Mouse (Mus musculus) intestine, postnatal 0 days (tissue): ENCODE results near the gene Stk4. TPM values are rescaled to one million over a fixed set of nuclear protein-coding genes. Genes with fewer than 3 reads are reported as not detected.

ENCODE experiments used
- ATAC-seq: fragments of 200-750 bp; cut with Nextera tagmentation; 2 replicates; pipeline ENCODE4 v1.8.0; 2017; ENCODE audit warnings: mild to moderate bottlenecking, moderate TSS enrichment, moderate library complexity
- H3K27ac ChIP-seq: fragments of 300-500 bp; sonication (generic); 2 replicates; pipeline ENCODE4 v1.5.1; 2014; ENCODE audit warnings: mild to moderate bottlenecking, low read depth, low read length, moderate library complexity
- H3K27me3 ChIP-seq: fragments of 300-500 bp; sonication (generic); replicated peaks from 2 replicates; pipeline ENCODE4 v1.6.1; 2014; ENCODE audit warnings: low read length, mixed read lengths; ENCODE audit not compliant: control insufficient read depth, insufficient read depth
- H3K36me3 ChIP-seq: fragments of 300-500 bp; sonication (generic); 2 replicates; pipeline ENCODE4 v1.6.1; 2014; ENCODE audit warnings: mild to moderate bottlenecking, moderate library complexity; ENCODE audit not compliant: control insufficient read depth, insufficient read depth
- H3K4me1 ChIP-seq: fragments of 300-500 bp; sonication (generic); replicated peaks from 2 replicates; pipeline ENCODE4 v1.6.1; 2014; ENCODE audit warnings: antibody characterized with exemption, low read length, mixed read lengths; ENCODE audit not compliant: control insufficient read depth, insufficient read depth
- H3K4me2 ChIP-seq: fragments of 300-500 bp; sonication (generic); replicated peaks from 2 replicates; pipeline ENCODE4 v1.6.1; 2014; ENCODE audit warnings: low read depth, mild to moderate bottlenecking, moderate library complexity
- H3K4me3 ChIP-seq: fragments of 300-500 bp; sonication (generic); 2 replicates; pipeline ENCODE4 v1.5.1; 2014; ENCODE audit warnings: low read depth, low read length
- H3K9ac ChIP-seq: fragments of 300-500 bp; sonication (generic); 2 replicates; pipeline ENCODE4 v1.6.1; 2014; ENCODE audit warnings: mild to moderate bottlenecking, low read depth, low read length
- H3K9me3 ChIP-seq: fragments of 300-500 bp; sonication (generic); 2 replicates; pipeline ENCODE4 v1.6.1; 2016; ENCODE audit warnings: mixed run types; ENCODE audit not compliant: control insufficient read depth
- CTCF ChIP-seq: sonication (generic); IDR thresholded peaks from 2 replicates; pipeline ENCODE4 v1.5.1; 2016; ENCODE audit warnings: low read depth, mild to moderate bottlenecking, control low read depth, antibody characterized with exemption, moderate library complexity
- WGBS: fragments of 180-500 bp; shearing (Covaris S2); extraction: QIAGEN DNeasy Blood & Tissue Kit; methylation state at CpG from one replicate; pipeline ENCODE4 v1.1.7; 2014; 5-methylcytosine and 5-hydroxymethylcytosine counted together
- polyA plus RNA-seq: library from polyadenylated mRNA; unstranded; fragments of >200 nt; fragmentation: Nextera tagmentation; extraction: Ambion mirVana; gene quantifications from 2 replicates; pipeline ENCODE4 v1.2.1, GENCODE M21; 2015

The Stk4 gene
- polyA plus RNA-seq, 1 experiment from 2014 or later: 12.2 TPM

DNA sequence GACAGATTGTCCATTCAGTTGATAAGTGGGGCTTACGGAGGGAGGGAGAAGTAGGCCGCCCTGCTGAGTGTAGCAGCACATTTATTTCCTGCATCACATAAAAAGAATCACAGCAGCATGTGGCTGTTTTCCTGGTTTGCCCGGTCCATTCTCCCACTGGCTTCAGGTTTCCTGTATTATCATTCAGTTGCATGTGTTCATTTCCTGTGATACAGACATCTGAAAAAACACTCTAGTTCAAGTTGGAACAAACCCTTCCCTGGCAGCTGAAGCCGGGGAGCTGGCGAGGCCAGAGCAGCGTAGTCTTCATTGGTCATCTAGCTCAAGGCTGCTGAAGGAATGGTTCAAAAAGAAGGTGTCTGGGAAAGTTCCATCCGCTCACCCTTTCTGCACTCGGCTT is 41.4 kb downstream of the Stk4 start:
- 87% methylated on average over 8 of the region's 8 CpGs for WGBS
- TF ChIP-seq CTCF: no peak
- H3K27ac ChIP-seq: no peak overlapping the region
- no peak overlapping the region for H3K4me3 ChIP-seq
- H3K9ac ChIP-seq: no peak overlapping the region
- no peak overlapping the region for H3K4me2 ChIP-seq
- H3K9me3 ChIP-seq: no peaks in the 10 kb centered on the region
- peaks cover 28% of the 10 kb centered on the region for H3K36me3 ChIP-seq
- no peaks in the 10 kb centered on the region for H3K27me3 ChIP-seq
- H3K4me1 ChIP-seq: no peaks in the 10 kb centered on the region
- no peak for ATAC-seq

DNA sequence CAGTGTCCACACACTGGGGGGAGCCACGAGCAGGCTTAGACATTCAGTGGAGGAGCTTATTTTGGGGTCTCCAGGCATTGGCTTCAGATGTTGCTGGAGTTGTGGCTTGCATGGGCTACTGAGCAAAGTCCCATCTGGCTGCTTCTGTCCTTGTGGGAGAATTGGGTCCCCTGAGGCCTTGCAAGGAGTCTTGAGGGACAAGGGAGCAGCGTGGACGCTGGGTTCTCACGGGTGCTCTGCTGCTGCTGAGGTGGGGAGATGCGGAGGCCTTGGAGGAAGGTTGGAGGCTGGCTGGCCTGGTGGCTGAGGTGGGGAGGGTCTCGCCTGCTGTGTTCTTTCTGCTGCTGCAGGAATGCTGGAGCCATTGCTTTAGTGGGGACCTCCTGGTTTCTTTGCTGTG is 43.9 kb downstream of the Stk4 start:
- no peaks in the 10 kb centered on the region for H3K4me1 ChIP-seq
- no peaks in the 10 kb centered on the region for H3K27me3 ChIP-seq
- no peak for TF ChIP-seq CTCF
- ATAC-seq: no peak
- no peaks in the 10 kb centered on the region for H3K9me3 ChIP-seq
- H3K9ac ChIP-seq: no peak overlapping the region
- no peak overlapping the region for H3K4me2 ChIP-seq
- H3K36me3 ChIP-seq: peaks cover 29% of the 10 kb centered on the region
- WGBS: 93% methylated on average over 6 of the region's 6 CpGs
- H3K27ac ChIP-seq: no peak overlapping the region
- no peak overlapping the region for H3K4me3 ChIP-seq

DNA sequence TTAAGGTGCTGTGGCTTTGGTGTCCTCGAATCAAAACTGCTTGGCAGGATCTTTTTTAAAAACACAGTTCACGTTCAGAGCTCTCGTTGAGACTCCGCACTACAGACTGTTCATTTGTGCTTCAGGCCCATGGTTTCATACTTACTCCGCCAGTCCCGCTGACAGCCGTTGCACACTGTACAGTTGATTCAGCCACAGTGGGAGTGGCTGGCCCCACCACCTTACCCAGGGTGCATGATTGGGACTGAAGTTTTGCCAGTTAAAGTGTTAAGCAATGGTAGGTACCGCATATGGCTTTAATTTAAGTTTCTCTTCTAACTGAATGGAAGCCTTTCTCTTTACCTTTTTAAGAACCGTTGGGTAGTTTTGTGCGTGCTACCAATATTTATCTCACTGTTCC is 45.4 kb downstream of the Stk4 start:
- no peak for ATAC-seq
- TF ChIP-seq CTCF: no peak

DNA sequence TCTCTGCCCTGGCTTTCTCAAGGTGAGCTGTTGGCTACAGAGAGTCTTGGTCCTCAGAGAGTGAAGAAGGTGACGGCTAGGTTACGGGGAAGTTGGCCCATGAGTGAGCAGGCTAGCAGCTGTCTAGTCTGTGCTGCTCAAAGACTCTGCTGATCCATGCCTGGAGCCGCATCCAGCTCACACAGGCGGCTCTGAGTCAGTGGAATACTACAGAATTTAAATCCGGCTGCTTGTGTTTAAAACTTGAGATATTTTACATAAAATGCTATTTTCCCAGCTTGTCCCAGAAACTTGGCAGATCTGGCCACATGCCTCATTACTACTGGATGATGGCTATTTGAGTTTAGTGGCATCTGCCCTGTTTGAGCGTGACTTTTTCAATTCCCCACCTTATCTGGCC is 49.4 kb downstream of the Stk4 start:
- no peak overlapping the region for H3K4me2 ChIP-seq
- H3K36me3 ChIP-seq: peaks cover 46% of the 10 kb centered on the region
- H3K4me1 ChIP-seq: no peaks in the 10 kb centered on the region
- no peak overlapping the region for H3K4me3 ChIP-seq
- TF ChIP-seq CTCF: no peak
- WGBS: 92% methylated on average over 6 of the region's 6 CpGs
- H3K9ac ChIP-seq: no peak overlapping the region
- H3K9me3 ChIP-seq: no peaks in the 10 kb centered on the region
- H3K27ac ChIP-seq: no peak overlapping the region
- no peaks in the 10 kb centered on the region for H3K27me3 ChIP-seq
- no peak for ATAC-seq

More for the DNA sequence above, 45.4 kb downstream of the Stk4 start:
- H3K9ac ChIP-seq: no peak overlapping the region
- no peaks in the 10 kb centered on the region for H3K9me3 ChIP-seq
- 84% methylated on average over 10 of the region's 10 CpGs for WGBS
- no peaks in the 10 kb centered on the region for H3K27me3 ChIP-seq
- peaks cover 39% of the 10 kb centered on the region for H3K36me3 ChIP-seq
- H3K4me1 ChIP-seq: no peaks in the 10 kb centered on the region
- H3K27ac ChIP-seq: no peak overlapping the region
- no peak overlapping the region for H3K4me2 ChIP-seq
- H3K4me3 ChIP-seq: no peak overlapping the region

GRCm38 (mm10) chr2:164123169-164123766 is 53.1 kb downstream of the Stk4 start:
- Histone ChIP-seq H3K9ac (no peak overlapping the region), H3K4me2 (no peak overlapping the region), H3K36me3 (peaks cover 34% of the 10 kb centered on the region), H3K4me3 (no peak overlapping the region), H3K27ac (no peak overlapping the region), H3K9me3 (no peaks in the 10 kb centered on the region), H3K27me3 (no peaks in the 10 kb centered on the region), H3K4me1 (no peaks in the 10 kb centered on the region)
- ATAC-seq: no peak
- TF ChIP-seq CTCF: peak; percentile 17; the same call in 1 of the 2 replicates
- WGBS: 83% methylated on average over 5 of the region's 5 CpGs

GRCm38 (mm10) chr2:164126533-164126955 is 56.4 kb downstream of the Stk4 start:
- no peak overlapping the region for H3K4me3 ChIP-seq
- H3K27ac ChIP-seq: no peak overlapping the region
- H3K4me2 ChIP-seq: no peak overlapping the region
- peaks cover 21% of the 10 kb centered on the region for H3K36me3 ChIP-seq
- ATAC-seq: no peak
- H3K9me3 ChIP-seq: no peaks in the 10 kb centered on the region
- peak; percentile 67 for TF ChIP-seq CTCF
- no peaks in the 10 kb centered on the region for H3K4me1 ChIP-seq
- H3K9ac ChIP-seq: no peak overlapping the region
- WGBS: 65% methylated on average over 13 of the region's 13 CpGs
- H3K27me3 ChIP-seq: no peaks in the 10 kb centered on the region

DNA sequence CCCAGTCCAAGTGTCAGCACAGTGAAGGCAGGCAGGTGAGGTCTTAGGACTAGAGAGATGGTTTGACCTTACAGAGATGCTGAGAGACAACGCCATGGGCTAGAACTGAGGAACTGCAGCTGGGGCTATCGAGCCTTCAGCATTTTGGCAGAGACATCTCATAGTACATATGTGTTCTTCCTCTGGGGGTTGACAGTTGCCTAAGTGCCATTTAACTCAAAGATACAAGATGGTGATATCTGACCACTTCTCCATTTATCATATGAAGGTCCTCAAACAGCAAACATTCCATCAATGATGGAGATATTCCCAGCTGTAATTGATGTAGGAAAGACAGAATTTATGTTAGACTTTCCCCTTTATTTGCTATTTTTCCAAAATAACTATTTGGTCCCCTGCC is 57.2 kb downstream of the Stk4 start:
- no peaks in the 10 kb centered on the region for H3K4me1 ChIP-seq
- H3K27ac ChIP-seq: no peak overlapping the region
- no peaks in the 10 kb centered on the region for H3K9me3 ChIP-seq
- peaks cover 25% of the 10 kb centered on the region for H3K36me3 ChIP-seq
- no peak overlapping the region for H3K4me2 ChIP-seq
- ATAC-seq: no peak
- no peaks in the 10 kb centered on the region for H3K27me3 ChIP-seq
- TF ChIP-seq CTCF: no peak
- no peak overlapping the region for H3K9ac ChIP-seq
- 91% methylated on average over 2 of the region's 2 CpGs for WGBS
- H3K4me3 ChIP-seq: no peak overlapping the region
